Mouse (Mus musculus): Measurements from ENCODE around the gene Zc3h7b. TPM values are rescaled to one million over a fixed set of nuclear protein-coding genes. Genes with fewer than 3 reads are reported as not detected.

The Zc3h7b gene
- total RNA-seq, 2 experiments from 2014 or later, result 16.0 to 20.5 TPM

DNA sequence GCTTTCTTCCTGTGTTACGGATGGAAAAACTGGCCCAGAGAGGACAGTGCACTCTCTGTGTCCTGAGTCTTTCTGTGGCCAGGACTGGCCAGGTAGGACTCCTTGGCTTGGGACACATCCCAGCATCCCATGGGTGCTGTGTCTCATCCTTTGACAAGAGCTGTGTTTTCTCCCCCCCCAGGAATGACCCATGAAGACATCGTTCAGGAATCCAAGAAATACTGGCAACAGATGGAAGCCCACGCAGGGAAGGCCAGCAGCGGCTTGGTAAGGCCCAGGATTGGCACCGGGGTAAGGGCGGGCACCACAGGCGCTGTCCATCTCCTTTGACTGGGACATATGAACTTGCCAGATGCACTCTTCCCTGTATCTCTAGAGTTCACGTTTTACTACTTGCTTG lies 40.8 kb downstream of the Zc3h7b start:
- no peak for ATAC-seq (replicated peaks; ENCODE audit: poor library complexity)

DNA sequence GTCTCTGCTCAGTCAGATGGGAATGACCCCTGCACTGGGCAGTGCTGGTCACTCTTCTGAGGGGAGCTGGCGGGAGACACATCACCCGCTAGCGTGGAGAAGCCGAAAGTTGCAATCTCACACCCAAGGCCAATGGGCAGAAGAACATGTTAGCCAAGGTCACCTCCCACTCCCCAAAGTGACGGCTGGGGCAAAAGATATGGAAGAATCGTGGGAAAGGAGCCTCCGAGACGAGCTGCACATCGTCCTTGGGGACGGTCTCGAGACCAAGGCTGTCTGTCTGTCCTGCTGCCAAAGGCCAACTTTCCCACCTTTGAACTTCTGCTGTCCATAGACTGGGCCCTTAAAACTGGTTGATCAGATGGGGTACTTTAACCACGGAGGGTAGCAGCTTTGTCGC lies 42.7 kb downstream of the Zc3h7b start:
- ATAC-seq (replicated peaks; ENCODE audit: poor library complexity), result no peak

DNA sequence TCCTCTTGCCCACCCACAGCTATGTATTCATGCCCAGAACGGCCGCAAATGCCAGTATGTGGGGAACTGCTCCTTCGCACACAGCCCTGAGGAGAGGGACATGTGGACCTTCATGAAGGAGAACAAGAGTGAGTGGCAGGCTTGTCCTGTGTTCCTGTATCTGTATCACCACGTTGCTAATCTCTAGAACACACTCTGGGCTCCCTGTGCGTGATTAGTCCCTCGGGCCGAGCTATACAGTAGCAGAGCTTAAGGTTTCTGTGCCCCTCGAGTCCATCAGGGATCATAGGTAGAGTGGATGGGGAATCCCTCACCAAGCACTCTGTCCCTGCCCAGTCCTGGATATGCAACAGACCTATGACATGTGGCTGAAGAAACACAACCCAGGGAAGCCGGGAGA lies 47.6 kb downstream of the Zc3h7b start:
- no peak for ATAC-seq (replicated peaks; ENCODE audit: poor library complexity)

DNA sequence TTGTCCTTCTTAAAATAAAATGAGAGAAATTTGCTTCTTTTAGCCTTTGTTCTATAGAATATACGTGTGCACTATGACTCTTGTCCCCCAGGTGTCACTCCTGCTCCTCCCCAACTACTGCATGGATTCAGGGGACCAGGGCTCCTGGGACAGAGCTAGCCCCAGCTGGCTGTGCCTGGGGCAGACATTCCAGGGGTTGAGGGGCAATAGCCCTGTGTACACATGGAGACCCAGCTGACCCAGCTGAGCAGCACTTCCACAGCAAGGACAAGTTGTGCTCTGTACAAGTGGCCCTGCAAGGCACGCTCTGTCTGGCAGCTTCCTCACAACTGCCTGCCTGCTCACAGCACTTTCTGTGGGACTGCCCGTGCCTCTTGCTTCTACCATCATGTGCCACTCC lies 51.4 kb downstream of the Zc3h7b start:
- ATAC-seq (replicated peaks; ENCODE audit: poor library complexity), result peak; percentile 68; the same call in 1 of the 2 replicates

DNA sequence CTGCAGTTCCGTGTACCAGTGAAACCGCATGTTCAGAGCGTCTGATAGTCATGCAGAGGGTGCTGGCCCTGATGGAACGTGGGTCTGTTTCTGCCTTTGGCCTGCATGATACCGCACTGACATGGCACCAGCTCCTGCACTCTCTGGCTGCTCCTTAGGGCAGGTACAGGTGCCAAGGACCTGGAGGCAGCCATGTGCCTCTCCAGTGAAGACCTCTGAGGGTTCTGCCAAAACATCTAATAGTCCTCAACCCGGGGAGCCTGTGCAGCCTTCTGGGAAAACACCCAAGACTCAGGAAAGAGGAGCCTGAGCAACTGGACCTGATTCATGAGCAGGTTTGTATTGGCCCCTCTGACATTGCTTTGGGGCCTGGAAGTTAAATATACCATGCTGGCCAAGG lies 53.0 kb downstream of the Zc3h7b start:
- ATAC-seq (replicated peaks; ENCODE audit: poor library complexity), result no peak

DNA sequence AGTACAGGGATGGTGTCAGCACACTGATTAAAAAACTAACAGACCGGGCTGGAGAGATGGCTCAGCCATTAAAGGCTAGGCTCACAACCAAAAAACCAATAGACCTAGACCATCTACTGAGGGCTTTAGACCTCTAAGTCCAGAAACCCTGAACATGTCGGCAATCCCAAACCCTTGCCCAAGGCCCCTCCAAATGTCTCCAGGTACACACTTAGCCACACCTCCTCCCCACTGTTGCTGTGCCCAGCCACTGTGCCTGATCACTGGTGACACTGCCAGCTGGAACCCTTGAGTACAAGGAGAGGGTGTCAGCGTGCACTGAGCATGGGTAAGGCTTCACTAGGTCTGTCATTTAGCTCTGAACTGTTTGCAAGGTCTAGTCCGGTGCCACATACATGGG lies 53.6 kb downstream of the Zc3h7b start:
- ATAC-seq (replicated peaks; ENCODE audit: poor library complexity), result no peak

DNA sequence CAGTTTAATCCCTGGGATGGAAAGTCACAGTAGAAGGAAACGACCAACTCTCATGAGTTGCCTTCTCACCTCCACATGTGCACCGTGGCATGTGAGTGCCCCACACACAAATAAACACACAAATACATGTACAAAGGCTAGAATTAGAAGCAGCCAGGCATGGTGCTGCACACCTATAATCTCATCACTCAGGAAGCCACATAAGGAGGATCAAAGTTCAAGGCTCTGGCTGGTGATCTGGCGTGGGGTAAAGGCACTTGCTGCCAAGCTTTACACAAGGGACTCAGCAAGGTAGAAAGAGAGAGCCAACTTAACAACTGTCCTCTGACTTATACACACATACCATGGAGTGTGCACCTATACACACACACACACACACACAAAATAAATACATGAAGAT lies 55.5 kb downstream of the Zc3h7b start:
- no peak for ATAC-seq (replicated peaks; ENCODE audit: poor library complexity)

DNA sequence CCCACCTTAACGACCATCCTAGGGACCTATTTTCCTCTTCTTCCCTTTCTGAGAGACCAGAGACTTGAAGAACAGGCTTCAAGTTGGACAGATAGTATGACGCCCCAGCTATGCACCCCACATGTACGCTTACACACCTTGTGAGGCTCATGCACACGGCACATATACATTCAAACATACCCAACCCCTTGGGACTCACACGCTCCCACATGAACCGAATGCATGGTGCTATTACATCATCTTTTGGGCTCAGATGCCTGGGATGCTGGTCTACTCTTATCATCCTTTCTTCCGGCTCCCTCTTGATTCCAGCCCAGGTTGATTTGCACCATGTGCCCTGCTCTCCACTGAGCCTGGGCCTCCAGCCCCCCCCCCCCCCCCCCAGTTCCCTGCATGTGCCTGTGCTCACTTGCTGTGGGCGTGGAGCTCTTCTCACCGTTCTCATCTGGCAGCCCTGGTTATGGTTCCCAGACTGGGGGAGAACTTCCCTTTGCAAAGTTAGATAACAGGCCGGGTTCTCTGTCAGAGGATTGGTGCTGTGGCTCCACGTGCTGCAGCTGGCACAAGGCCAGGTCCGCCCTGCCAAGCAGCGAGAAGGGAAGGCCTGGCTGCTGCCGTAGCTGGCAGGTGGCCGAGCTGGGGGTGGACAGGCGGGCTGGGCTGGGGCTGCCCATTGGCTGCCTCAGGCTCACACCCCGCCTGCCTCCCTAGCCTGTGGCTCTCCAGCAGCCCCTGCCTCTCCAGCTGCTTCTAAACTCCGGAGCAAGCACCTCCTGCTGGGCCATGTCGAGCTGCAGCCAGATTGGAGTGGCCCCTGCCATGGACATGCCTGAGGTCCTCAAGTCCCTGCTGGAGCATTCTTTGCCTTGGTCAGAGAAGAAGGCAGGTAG lies 57.4 kb downstream of the Zc3h7b start, which contains the start of gene Tef:
Gene Tef, plus strand, starts transcription at position 421 of the 890 bp plus-strand sequence.
- ATAC-seq (replicated peaks; ENCODE audit: poor library complexity), result peak; percentile 90

DNA sequence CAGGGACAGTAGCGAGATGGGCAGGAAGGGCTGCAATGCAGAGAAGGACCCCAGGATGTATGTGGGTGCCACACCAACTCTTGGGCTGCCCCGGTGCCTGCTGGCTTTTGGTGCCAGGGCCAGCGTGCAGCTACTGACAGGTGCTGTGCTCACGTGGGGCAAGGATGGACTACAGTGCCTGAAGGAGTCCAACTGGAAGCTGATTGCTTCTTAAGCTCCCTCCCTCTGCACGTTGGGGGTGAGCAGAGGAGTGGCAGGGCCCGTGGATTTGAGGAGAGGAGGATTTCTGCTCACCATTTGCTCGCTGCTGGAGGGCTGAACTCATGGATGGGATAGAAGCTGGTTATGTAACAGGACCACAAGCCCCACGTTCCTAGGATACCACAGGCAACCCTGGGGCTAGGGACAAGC lies 58.1 kb downstream of the Zc3h7b start:
- ATAC-seq (replicated peaks; ENCODE audit: poor library complexity), result peak; percentile 10

DNA sequence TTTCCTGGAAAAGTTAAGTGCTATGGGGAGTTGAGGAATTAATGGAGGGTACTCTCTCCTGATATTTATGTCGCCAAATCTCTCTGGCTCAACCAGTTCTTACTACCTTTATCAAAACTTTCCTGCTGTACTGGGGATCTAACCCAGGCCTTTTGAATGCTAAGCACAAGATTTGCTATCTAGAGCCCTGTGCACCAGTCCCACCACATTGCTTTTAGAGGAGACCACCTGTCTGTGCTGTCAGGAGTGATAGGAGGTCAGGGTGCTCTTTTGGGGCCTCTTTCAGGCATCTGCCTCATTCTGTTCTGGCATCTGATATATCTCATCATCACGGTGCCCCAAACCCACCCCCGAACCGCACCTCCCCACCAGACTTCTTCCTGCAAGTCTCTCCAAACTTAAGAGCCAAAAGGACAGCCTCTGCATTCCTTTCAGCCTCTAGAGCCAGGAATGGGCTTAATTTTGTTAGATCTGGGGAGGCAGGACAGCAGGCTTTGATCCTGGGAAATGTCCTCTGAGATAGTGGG lies 58.6 kb downstream of the Zc3h7b start:
- ATAC-seq (replicated peaks; ENCODE audit: poor library complexity), result 0 out of 2 replicates have a peak, but pooled peaks have one; percentile 11

DNA sequence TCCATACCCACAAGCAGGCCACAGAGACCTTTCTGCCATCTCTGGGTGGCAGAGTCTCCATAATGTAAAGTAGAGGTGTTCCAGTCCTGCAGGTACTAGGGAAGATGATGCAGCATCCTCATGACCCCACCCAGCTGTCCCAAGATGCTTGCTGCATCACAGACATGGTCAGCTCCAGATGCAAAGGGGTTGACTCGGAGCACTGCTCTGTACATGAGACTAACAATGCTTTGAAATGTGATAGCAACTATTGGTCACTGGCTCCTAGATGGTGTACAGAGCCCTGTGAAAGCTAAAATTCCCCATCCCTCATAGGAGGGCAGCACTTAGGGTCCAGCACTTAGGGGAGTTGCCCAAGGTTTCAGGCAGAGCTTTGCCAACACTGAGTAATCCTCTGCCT lies 59.3 kb downstream of the Zc3h7b start:
- no peak for ATAC-seq (replicated peaks; ENCODE audit: poor library complexity)

DNA sequence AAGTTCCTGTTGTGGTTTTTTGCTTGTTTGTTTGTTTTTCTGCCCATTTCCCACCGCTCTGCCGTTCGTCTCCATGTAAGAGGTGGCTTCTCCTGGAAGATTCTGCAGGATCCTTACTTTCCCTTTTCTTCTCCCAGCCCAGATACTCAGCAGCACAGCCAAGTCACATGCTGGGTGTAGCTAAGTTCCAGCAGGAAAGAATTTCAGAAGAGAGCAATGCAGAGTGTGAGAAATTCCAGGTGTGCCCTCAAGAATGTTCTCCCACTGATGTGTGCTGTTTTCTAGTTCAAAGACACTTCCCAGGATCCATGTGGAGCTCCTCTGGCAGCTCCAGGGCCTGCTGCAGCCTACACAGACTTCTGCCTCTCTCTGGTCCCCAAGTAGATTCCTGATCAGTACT lies 60.0 kb downstream of the Zc3h7b start:
- ATAC-seq (replicated peaks; ENCODE audit: poor library complexity), result no peak

DNA sequence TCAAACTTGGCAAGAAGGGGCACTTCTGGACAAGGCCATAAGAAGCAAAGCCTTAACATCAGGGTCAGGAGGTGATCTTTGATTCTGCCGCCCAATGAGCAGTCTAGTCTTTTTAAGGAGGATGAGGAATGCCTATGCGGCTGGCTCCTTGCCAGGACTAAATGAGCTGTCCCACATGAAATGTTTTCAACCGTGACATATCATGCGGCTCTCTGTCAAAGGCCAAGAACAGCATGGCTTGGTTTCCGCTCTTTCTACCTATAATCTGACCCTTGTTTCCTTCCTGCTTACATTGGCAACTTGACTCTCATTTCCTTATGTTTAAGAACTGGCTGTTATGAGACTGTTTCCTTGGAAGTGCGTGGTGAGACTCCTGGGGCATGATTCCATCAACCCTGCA lies 60.8 kb downstream of the Zc3h7b start:
- ATAC-seq (replicated peaks; ENCODE audit: poor library complexity), result no peak

DNA sequence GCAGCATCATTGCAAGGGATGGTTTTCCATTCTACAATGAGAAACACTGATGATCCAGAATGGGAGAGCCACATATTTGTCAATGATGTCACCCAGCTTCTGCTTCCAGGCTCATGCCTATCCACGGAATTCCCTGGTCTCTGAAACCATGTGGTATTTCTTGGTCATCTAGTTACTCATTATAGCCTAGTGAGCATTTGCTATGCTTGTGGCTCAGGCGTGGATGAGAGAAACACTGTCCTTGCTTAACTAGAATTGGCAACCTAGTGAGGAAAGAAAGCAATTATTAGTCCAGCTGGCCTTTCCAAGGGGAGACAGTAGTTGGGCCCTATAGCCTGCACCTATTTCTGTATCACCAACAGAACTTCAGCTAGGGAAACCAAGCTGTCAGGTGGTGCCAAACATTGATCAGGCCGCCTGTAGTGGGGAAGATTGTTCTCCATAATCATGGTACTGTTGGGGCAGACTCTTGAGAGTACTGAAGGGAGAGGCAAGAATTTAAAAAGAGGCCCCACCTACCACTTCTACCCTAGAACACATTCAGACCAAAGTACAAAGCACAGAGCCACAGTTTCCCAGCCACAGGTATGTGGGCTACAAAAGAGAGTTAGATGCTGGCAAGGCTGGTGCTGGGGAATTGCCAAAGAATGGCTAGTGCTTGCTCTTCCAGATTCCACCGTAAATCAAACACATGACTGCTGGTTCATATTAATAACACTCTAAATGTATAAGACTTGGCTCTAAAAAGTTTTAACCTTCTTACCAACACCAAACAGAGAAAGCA lies 62.0 kb downstream of the Zc3h7b start:
- no peak for ATAC-seq (replicated peaks; ENCODE audit: poor library complexity)

DNA sequence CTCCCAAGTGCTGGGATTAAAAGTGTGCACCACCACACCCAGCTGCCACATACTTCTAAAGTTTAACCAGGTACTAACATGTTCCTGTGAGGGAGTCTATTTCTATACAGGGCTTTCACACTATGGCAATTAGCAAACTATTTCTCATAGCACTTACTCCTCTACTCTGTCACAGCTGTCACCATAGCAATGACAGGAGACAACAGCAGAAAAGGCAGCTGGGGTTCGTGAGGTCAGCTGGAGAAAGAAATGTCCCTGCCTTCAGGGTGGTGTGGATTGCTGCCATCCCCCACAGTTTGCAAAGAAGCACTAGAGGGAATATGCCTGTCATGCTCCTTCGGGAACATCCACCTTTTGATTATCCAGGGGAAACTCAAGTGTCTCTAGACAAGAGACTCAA lies 63.9 kb downstream of the Zc3h7b start:
- ATAC-seq (replicated peaks; ENCODE audit: poor library complexity), result no peak

DNA sequence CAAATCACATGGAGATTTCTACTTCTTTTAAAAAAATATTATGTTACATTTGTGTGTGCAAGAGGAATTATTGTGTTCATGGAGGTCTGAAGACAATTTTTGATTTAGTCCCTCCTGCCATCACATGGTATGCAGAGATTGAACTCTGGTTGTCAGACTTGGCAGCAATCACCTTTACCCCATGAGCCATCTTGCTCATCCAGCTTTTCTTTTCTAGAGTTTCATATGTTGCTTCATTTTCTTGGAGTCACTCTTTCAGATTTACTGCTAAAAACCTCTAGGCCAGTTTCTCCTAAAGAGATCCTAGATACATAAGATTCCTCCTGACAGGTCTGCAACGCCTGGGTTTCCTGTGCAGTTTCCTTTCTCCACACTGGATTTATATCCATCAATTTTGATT lies 64.7 kb downstream of the Zc3h7b start:
- no peak for ATAC-seq (replicated peaks; ENCODE audit: poor library complexity)

DNA sequence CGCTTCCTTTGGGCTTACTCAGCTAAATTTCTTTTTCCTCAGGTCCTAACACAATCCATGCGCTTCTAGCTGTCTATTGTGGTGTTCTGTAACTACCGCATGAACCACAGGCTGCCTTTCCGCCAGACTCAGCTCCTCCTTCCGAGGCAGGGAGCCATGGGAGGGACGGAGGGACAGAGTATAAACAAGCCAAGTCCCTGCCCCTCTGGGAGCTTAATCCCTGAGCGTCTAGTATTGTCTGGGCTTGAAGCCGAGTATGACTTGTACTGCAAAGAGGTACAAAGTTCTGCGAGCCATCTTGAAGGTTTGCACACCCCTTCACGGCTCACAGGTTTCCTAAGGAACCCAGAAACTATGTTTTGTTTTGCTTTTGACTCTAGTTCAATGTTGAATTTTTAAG lies 65.3 kb downstream of the Zc3h7b start:
- ATAC-seq (replicated peaks; ENCODE audit: poor library complexity), result peak; percentile 40

DNA sequence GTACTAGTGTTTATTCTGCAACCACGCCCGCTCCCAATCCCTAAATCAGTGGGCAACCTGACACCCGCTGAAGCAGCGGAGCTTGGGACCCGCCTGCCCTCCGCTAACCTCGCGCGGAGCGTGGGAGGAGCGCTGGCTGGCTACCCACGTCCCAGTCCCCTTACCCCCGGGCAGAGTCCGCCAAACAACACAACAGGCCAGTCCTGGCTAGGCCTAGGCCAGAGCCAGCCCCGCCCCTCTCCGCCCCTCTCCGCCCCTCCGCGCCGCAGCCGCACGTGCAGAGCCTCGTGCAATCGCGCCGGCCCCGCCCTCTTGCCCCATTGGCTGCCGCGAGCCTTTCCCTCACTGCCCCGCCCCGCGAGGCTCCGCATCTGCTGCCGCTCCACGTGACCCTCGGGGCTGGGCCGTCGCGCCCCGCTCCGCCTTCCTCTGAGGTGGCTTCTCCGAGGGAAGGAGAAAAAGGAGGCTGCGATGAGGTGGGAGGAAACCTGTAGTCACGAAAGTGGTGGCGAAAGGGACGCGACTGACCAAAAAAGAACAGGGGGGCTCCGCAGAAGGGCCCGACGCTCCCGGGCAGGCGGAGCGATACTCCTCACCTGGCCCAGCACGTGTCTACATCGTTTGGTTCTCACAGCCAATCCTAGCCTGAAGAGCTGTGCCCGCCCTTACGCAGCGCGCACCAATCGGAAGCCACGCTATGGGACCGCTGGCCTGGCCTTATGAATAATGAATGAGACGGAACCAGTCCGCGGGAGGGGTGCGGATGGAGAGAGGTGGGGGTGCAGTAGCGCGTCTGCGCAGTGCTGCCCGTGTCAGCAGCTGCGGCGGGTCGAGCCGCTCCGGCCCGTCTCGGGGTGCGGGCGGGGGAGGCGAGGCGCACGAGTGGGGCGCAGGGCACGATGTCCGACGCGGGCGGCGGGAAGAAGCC lies 66.1 kb downstream of the Zc3h7b start:
- peak; percentile 90 for ATAC-seq (replicated peaks; ENCODE audit: poor library complexity)

DNA sequence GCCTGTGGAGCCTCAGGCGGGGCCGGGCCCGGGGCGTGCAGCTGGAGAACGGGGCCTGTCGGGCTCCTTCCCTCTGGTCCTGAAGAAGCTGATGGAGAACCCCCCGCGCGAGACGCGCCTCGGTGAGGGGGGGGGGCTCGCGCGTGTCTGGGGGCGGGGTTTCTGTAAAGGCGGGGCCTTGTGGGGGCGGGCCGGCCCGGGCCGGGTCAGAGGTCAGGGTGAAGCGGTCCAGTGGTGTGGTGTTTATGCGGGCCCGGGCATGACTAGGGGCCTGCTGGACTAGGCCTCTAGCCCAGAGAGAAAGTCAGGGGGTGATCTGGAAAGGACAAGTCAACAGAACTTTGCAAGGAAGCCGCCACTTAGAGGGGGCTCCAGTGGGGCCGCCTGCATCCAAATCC lies 66.7 kb downstream of the Zc3h7b start:
- no peak for ATAC-seq (replicated peaks; ENCODE audit: poor library complexity)

DNA sequence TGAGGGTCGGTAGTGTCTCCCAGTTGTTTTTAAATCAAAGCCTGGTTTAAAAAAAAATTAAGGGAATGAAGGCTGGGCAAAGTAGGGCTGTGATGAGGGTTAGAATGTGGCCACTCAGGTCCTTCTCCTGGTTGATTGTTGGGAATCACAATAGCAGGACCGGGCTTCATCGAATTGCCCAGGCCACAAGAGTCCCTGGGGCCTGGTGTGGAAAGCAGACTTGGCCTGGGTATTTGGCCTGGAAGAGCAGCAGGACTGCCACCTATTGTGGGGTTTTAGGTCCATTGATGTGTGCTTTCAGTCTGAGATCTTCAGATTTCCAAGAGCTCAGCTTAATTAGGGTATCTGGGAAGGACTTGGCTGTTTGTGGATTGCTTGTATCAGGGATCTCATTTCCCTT lies 67.4 kb downstream of the Zc3h7b start:
- ATAC-seq (replicated peaks; ENCODE audit: poor library complexity), result no peak
